Mouse (Mus musculus) heart, embryonic 11.5 days (tissue): ENCODE data around the gene Sik1. TPM values are rescaled to one million over a fixed set of nuclear protein-coding genes. Genes with fewer than 3 reads are reported as not detected.

Source experiments
- ATAC-seq: fragments of 200-750 bp; cut with Nextera tagmentation; replicated peaks from 2 replicates; pipeline ENCODE4 v1.8.0; 2017; ENCODE audit warnings: moderate library complexity; ENCODE audit not compliant: insufficient number of reproducible peaks, low FRiP score, low TSS enrichment
- H3K27ac ChIP-seq: fragments of 300-500 bp; sonication (generic); 2 replicates; pipeline ENCODE4 v1.5.1; 2014; ENCODE audit warnings: mild to moderate bottlenecking, low read depth, low read length
- H3K27me3 ChIP-seq: fragments of 300-500 bp; sonication (generic); 2 replicates; pipeline ENCODE4 v1.6.1; 2014; ENCODE audit warnings: mild to moderate bottlenecking, low read length, mixed read lengths; ENCODE audit not compliant: control insufficient read depth, insufficient read depth
- H3K36me3 ChIP-seq: fragments of 300-500 bp; sonication (generic); 2 replicates; pipeline ENCODE4 v1.6.1; 2014; ENCODE audit warnings: mild to moderate bottlenecking, low read length, moderate library complexity, mixed read lengths; ENCODE audit not compliant: control insufficient read depth, insufficient read depth
- H3K4me1 ChIP-seq: fragments of 300-500 bp; sonication (generic); 2 replicates; pipeline ENCODE4 v1.6.1; 2014; ENCODE audit warnings: low read length; ENCODE audit not compliant: control insufficient read depth, insufficient read depth
- H3K4me2 ChIP-seq: fragments of 300-500 bp; sonication (generic); 2 replicates; pipeline ENCODE4 v1.6.1; 2014; ENCODE audit warnings: mild to moderate bottlenecking, moderate library complexity
- H3K4me3 ChIP-seq: fragments of 300-500 bp; sonication (generic); 2 replicates; pipeline ENCODE4 v1.5.1; 2014; ENCODE audit warnings: low read depth, low read length
- H3K9ac ChIP-seq: fragments of 300-500 bp; sonication (generic); 2 replicates; pipeline ENCODE4 v1.6.1; 2014; ENCODE audit warnings: mild to moderate bottlenecking, low read depth, low read length, moderate library complexity
- H3K9me3 ChIP-seq: fragments of 300-500 bp; sonication (generic); replicated peaks from 2 replicates; pipeline ENCODE4 v1.6.1; 2016; ENCODE audit warnings: low read length; ENCODE audit not compliant: control insufficient read depth
- WGBS: fragments of 180-500 bp; shearing (Covaris S2); extraction: QIAGEN DNeasy Blood & Tissue Kit; methylation state at CpG from one replicate; pipeline ENCODE4 v1.1.7; 2014; ENCODE audit not compliant: insufficient replicate concordance; 5-methylcytosine and 5-hydroxymethylcytosine counted together
- polyA plus RNA-seq: library from polyadenylated mRNA; unstranded; fragments of >200 nt; fragmentation: Nextera tagmentation; extraction: Ambion mirVana; gene quantifications from 2 replicates; pipeline ENCODE4 v1.2.1, GENCODE M21; 2014

Gene Sik1
- polyA plus RNA-seq, 1 experiment from 2014 or later = 24.3 TPM

GRCm38 (mm10) chr17:31854770-31855596 lies 621 bp downstream of the Sik1 start:
- no peaks in the 10 kb centered on the region for H3K27me3 ChIP-seq
- peak; percentile 44 for ATAC-seq
- H3K9me3 ChIP-seq = no peaks in the 10 kb centered on the region
- peak overlapping the region; percentile 89 for H3K4me2 ChIP-seq
- H3K4me1 ChIP-seq = peaks cover 33% of the 10 kb centered on the region
- 1% methylated on average over 73 of the region's 73 CpGs for WGBS
- peaks cover 8% of the 10 kb centered on the region for H3K36me3 ChIP-seq
- H3K4me3 ChIP-seq = peak overlapping the region; percentile 88
- H3K27ac ChIP-seq = peak overlapping the region; percentile 84
- H3K9ac ChIP-seq = peak overlapping the region; percentile 92

GRCm38 (mm10) chr17:31853448-31854188 lies 2.0 kb downstream of the Sik1 start:
- Histone ChIP-seq H3K9me3 (no peaks in the 10 kb centered on the region), H3K27me3 (no peaks in the 10 kb centered on the region), H3K27ac (peak overlapping the region; percentile 51), H3K36me3 (peaks cover 22% of the 10 kb centered on the region), H3K9ac (peak overlapping the region; percentile 65), H3K4me2 (peak overlapping the region; percentile 89), H3K4me3 (peak overlapping the region; percentile 88), H3K4me1 (peaks cover 33% of the 10 kb centered on the region)
- 29% methylated on average over 17 of the region's 17 CpGs for WGBS
- ATAC-seq = no peak

GRCm38 (mm10) chr17:31852782-31853447 lies 2.7 kb downstream of the Sik1 start:
- 29% methylated on average over 12 of the region's 12 CpGs for WGBS
- Histone ChIP-seq H3K4me1 (peaks cover 33% of the 10 kb centered on the region), H3K27ac (peak overlapping the region; percentile 51)

GRCm38 (mm10) chr17:31851816-31852476 lies 3.7 kb downstream of the Sik1 start:
- peaks cover 36% of the 10 kb centered on the region for H3K36me3 ChIP-seq
- H3K27ac ChIP-seq = no peak overlapping the region
- no peaks in the 10 kb centered on the region for H3K9me3 ChIP-seq
- no peak overlapping the region for H3K4me2 ChIP-seq
- no peak for ATAC-seq
- H3K4me1 ChIP-seq = peaks cover 26% of the 10 kb centered on the region
- no peak overlapping the region for H3K4me3 ChIP-seq
- no peak overlapping the region for H3K9ac ChIP-seq
- 80% methylated on average over 6 of the region's 6 CpGs for WGBS
- H3K27me3 ChIP-seq = no peaks in the 10 kb centered on the region

More at GRCm38 (mm10) chr17:31852782-31853447, 2.7 kb downstream of the Sik1 start:
- H3K4me2 ChIP-seq = peak overlapping the region; percentile 89
- no peaks in the 10 kb centered on the region for H3K27me3 ChIP-seq
- H3K4me3 ChIP-seq = peak overlapping the region; percentile 88
- no peaks in the 10 kb centered on the region for H3K9me3 ChIP-seq
- H3K9ac ChIP-seq = peak overlapping the region; percentile 65
- H3K36me3 ChIP-seq = peaks cover 26% of the 10 kb centered on the region
- ATAC-seq = no peak

- 90% methylated on average over 17 of the region's 17 CpGs for WGBS
- H3K9me3 ChIP-seq = no peaks in the 10 kb centered on the region
- H3K9ac ChIP-seq = no peak overlapping the region
- ATAC-seq = no peak
- no peak overlapping the region for H3K4me3 ChIP-seq
- no peak overlapping the region for H3K4me2 ChIP-seq
- H3K27ac ChIP-seq = no peak overlapping the region
- peaks cover 20% of the 10 kb centered on the region for H3K4me1 ChIP-seq
- H3K36me3 ChIP-seq = peaks cover 46% of the 10 kb centered on the region
- H3K27me3 ChIP-seq = no peaks in the 10 kb centered on the region
Observed at GRCm38 (mm10) chr17:31850457-31850980, 5.1 kb downstream of the Sik1 start.

GRCm38 (mm10) chr17:31846970-31847369 lies 8.6 kb downstream of the Sik1 start:
- no peak for ATAC-seq
- no peaks in the 10 kb centered on the region for H3K27me3 ChIP-seq
- H3K9ac ChIP-seq = no peak overlapping the region
- no peak overlapping the region for H3K27ac ChIP-seq
- no peaks in the 10 kb centered on the region for H3K4me1 ChIP-seq
- H3K4me3 ChIP-seq = no peak overlapping the region
- no peaks in the 10 kb centered on the region for H3K9me3 ChIP-seq
- peaks cover 58% of the 10 kb centered on the region for H3K36me3 ChIP-seq
- no peak overlapping the region for H3K4me2 ChIP-seq
- 88% methylated on average over 13 of the region's 13 CpGs for WGBS

GRCm38 (mm10) chr17:31846352-31846751 lies 9.3 kb downstream of the Sik1 start:
- no peaks in the 10 kb centered on the region for H3K27me3 ChIP-seq
- H3K9me3 ChIP-seq = no peaks in the 10 kb centered on the region
- no peak overlapping the region for H3K9ac ChIP-seq
- 77% methylated on average over 9 of the region's 9 CpGs for WGBS
- H3K4me3 ChIP-seq = no peak overlapping the region
- H3K4me2 ChIP-seq = no peak overlapping the region
- ATAC-seq = no peak
- no peaks in the 10 kb centered on the region for H3K4me1 ChIP-seq
- no peak overlapping the region for H3K27ac ChIP-seq
- H3K36me3 ChIP-seq = peaks cover 58% of the 10 kb centered on the region

- Histone ChIP-seq H3K4me1 (no peaks in the 10 kb centered on the region), H3K36me3 (peaks cover 39% of the 10 kb centered on the region), H3K9ac (no peak overlapping the region), H3K27ac (peak overlapping the region; percentile 32; the same call in 1 of the 2 replicates), H3K27me3 (no peaks in the 10 kb centered on the region), H3K9me3 (no peaks in the 10 kb centered on the region), H3K4me2 (no peak overlapping the region), H3K4me3 (no peak overlapping the region)
- WGBS = 59% methylated on average over 1 of the region's 1 CpGs
- no peak for ATAC-seq
Observed at GRCm38 (mm10) chr17:31843891-31844290, 11.7 kb downstream of the Sik1 start.
